Mouse (Mus musculus) erythroblast, embryonic 14.5 days (primary cell): ENCODE results near the gene Dynlrb1.

Experiments used
- GATA1 ChIP-seq: IDR thresholded peaks from 2 replicates; pipeline ENCODE4 v1.6.1; 2012; ENCODE audit warnings: low read length, inconsistent platforms, mixed read lengths
- TAL1 ChIP-seq: IDR thresholded peaks from 3 replicates; pipeline ENCODE4 v1.6.1; 2012; ENCODE audit warnings: low read length, inconsistent platforms, mixed read lengths

DNA sequence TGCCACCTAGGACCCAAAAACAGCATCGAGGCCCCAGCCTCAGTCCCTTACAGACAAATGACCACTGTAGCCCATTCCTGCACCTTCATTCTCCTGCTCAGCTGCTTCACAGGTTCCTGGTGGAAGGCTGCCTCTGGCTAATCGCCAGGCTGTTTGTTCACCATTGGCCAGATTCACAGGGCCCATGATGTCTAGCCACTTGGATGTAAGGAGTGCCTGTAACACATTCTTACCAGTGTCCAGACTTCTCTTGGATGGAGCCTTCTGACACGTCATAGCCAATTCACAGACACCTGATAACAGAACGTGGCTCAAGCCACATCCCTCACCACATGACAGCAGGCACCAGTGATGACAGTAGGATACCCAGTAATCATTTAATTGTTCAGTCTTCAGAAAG is 9.9 kb downstream of the Dynlrb1 start:
- TF ChIP-seq GATA1 = no peak
- TF ChIP-seq TAL1 = no peak
